Mouse (Mus musculus) forebrain, embryonic 16.5 days (tissue): ENCODE measurements around the gene Ctrc. TPM values are rescaled to one million over a fixed set of nuclear protein-coding genes. Genes with fewer than 3 reads are reported as not detected.

Experiments
- ATAC-seq: fragments of 200-750 bp; cut with Nextera tagmentation; 2 replicates; pipeline ENCODE4 v1.8.0; 2017; ENCODE audit warnings: mild to moderate bottlenecking, moderate library complexity
- H3K27ac ChIP-seq: fragments of 300-500 bp; sonication (generic); 2 replicates; pipeline ENCODE4 v1.5.1; 2014; ENCODE audit warnings: low read length, control low read depth
- H3K27me3 ChIP-seq: fragments of 300-500 bp; sonication (generic); replicated peaks from 2 replicates; pipeline ENCODE4 v1.6.1; 2014; ENCODE audit warnings: low read length; ENCODE audit not compliant: control insufficient read depth, insufficient read depth
- H3K36me3 ChIP-seq: fragments of 300-500 bp; sonication (generic); 2 replicates; pipeline ENCODE4 v1.6.1; 2014; ENCODE audit not compliant: control insufficient read depth, insufficient read depth
- H3K4me1 ChIP-seq: fragments of 300-500 bp; sonication (generic); replicated peaks from 2 replicates; pipeline ENCODE4 v1.6.1; 2014; ENCODE audit warnings: low read length; ENCODE audit not compliant: control insufficient read depth, insufficient read depth
- H3K4me2 ChIP-seq: fragments of 300-500 bp; sonication (generic); 2 replicates; pipeline ENCODE4 v1.6.1; 2014; ENCODE audit warnings: mild to moderate bottlenecking, low read length, control low read depth
- H3K4me3 ChIP-seq: fragments of 300-500 bp; sonication (generic); replicated peaks from 2 replicates; pipeline ENCODE4 v1.5.1; 2014; ENCODE audit warnings: mild to moderate bottlenecking, low read length, control low read depth
- H3K9ac ChIP-seq: fragments of 300-500 bp; sonication (generic); replicated peaks from 2 replicates; pipeline ENCODE4 v1.6.1; 2014; ENCODE audit warnings: low read depth, low read length, control low read depth
- H3K9me3 ChIP-seq: fragments of 300-500 bp; sonication (generic); 2 replicates; pipeline ENCODE4 v1.6.1; 2016; ENCODE audit warnings: low read length; ENCODE audit not compliant: control insufficient read depth
- WGBS: fragments of 180-500 bp; shearing (Covaris S2); extraction: QIAGEN DNeasy Blood & Tissue Kit; methylation state at CpG from one replicate; pipeline ENCODE4 v1.1.7; 2014; 5-methylcytosine and 5-hydroxymethylcytosine counted together
- polyA plus RNA-seq: library from polyadenylated mRNA; unstranded; fragments of >200 nt; fragmentation: Nextera tagmentation; extraction: Ambion mirVana; gene quantifications from 2 replicates; pipeline ENCODE4 v1.2.1, GENCODE M21; 2015

The Ctrc gene
- polyA plus RNA-seq, 1 experiment from 2014 or later = not detected

DNA sequence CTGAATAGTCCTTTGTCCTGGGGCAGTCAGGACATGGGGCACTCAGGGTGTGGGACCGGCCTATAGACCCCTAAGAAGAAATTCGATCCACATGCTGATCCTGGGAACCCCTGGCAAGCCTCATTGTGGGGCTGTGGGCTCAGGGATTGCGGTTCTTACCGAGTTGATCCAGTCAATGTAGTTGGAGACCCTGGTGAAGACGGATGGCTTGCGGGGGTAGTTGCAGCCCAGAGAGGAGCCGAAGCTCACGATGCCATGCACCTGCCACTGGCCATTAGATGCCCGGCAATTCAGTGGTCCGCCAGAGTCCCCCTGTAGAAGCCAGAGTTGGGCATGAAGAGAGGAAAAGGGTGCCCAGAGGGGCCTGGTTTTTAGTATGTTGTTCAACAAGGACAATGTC, 28.5 kb downstream of the Ctrc start:
- Histone ChIP-seq H3K4me3 (no peak overlapping the region), H3K4me1 (no peaks in the 10 kb centered on the region), H3K9me3 (no peaks in the 10 kb centered on the region), H3K27me3 (no peaks in the 10 kb centered on the region), H3K36me3 (no peaks in the 10 kb centered on the region), H3K27ac (no peak overlapping the region), H3K9ac (no peak overlapping the region), H3K4me2 (no peak overlapping the region)
- 52% methylated on average over 10 of the region's 10 CpGs for WGBS
- ATAC-seq = no peak

GRCm38 (mm10) chr4:141816776-141817655, 29.1 kb downstream of the Ctrc start:
- Histone ChIP-seq H3K9me3 (no peaks in the 10 kb centered on the region), H3K4me3 (no peak overlapping the region), H3K9ac (no peak overlapping the region), H3K36me3 (no peaks in the 10 kb centered on the region), H3K27me3 (no peaks in the 10 kb centered on the region), H3K4me1 (no peaks in the 10 kb centered on the region), H3K4me2 (no peak overlapping the region), H3K27ac (no peak overlapping the region)
- 54% methylated on average over 14 of the region's 14 CpGs for WGBS
- no peak for ATAC-seq

- H3K27me3 ChIP-seq = no peaks in the 10 kb centered on the region
- no peaks in the 10 kb centered on the region for H3K4me1 ChIP-seq
- no peaks in the 10 kb centered on the region for H3K9me3 ChIP-seq
- H3K4me2 ChIP-seq = no peak overlapping the region
- no peak overlapping the region for H3K27ac ChIP-seq
- no peaks in the 10 kb centered on the region for H3K36me3 ChIP-seq
- H3K4me3 ChIP-seq = no peak overlapping the region
- no peak for ATAC-seq
- WGBS = 91% methylated on average over 7 of the region's 7 CpGs
- no peak overlapping the region for H3K9ac ChIP-seq
These were observed 29.9 kb downstream of the Ctrc start for GRCm38 (mm10) chr4:141816267-141816666.

DNA sequence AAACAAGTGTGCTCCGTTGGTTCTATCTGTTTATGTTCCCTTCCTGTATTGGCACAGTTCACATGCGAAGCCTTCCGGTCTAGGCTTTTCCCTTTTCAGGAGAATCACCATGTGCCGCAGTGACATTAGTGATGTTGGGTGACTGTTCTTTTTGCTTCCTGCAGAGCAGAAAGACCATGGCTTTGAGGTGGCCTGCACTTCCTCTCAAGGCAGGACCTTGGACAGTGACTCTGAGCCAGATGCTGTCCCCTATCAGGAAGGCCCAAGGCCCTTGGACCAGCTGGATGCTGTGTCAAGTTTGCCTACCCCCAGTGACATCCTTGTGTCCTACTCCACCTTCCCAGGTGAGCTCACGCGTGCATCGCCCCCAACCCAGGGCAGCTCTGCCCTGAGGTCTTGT, 34.8 kb downstream of the Ctrc start:
- Histone ChIP-seq H3K9me3 (no peaks in the 10 kb centered on the region), H3K4me3 (no peak overlapping the region), H3K36me3 (peaks cover 11% of the 10 kb centered on the region; the same call in 1 of the 2 replicates), H3K27ac (no peak overlapping the region), H3K4me2 (no peak overlapping the region), H3K27me3 (no peaks in the 10 kb centered on the region), H3K9ac (no peak overlapping the region), H3K4me1 (no peaks in the 10 kb centered on the region)
- 97% methylated on average over 7 of the region's 7 CpGs for WGBS
- ATAC-seq = no peak

DNA sequence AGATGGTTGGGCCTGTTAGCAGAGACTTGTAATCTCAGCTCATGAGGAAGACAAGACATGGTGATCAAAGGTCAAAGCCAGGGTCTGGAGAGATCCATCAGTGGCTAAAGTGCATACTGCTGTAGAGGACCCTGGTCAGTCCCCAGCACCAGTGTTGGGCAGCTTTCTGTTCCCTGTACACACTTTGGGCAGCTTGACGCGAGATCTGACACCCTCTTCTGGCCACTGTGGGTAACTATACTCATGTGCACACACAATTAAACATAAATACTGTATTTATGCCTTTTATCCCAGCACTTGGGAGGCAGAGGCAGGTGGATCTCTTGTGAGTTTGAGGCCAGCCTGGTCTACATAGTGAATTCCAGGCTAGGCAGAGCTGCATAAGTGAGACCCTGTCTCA, 35.2 kb downstream of the Ctrc start:
- Histone ChIP-seq H3K36me3 (peaks cover 11% of the 10 kb centered on the region; the same call in 1 of the 2 replicates), H3K4me3 (no peak overlapping the region), H3K4me1 (no peaks in the 10 kb centered on the region), H3K9ac (no peak overlapping the region), H3K9me3 (no peaks in the 10 kb centered on the region), H3K27me3 (no peaks in the 10 kb centered on the region), H3K4me2 (no peak overlapping the region), H3K27ac (no peak overlapping the region)
- WGBS = 98% methylated on average over 2 of the region's 2 CpGs
- no peak for ATAC-seq

DNA sequence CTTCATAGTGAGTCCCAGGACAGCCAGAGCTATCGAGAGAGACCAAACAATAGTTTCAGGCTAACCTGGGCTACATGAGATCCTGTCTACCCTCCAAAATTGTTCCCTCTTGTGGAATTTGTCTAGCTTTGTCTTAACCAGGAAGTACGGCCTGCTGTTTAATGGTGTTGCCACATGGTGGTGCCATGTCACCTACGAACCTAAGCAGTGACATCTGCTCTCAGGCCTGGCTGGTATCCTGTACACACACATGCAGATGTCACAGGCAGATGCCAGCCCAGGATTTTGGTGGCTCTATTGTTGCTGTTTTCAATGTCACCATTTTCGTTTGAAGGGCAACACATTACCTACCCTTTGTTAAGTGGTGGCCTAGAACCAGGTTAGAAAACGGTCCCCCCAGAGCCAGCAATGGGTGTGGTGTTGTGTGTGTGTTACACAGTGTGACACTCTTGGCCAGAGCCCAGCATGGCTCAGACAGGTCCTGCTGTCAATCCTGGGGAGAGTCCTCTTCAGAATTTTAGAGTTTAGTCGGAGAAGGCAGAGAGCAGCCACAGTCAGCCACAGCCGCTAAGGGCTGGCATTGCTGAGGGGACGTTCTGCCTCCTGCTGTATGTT, 36.2 kb downstream of the Ctrc start:
- ATAC-seq = no peak
- Histone ChIP-seq H3K4me1 (no peaks in the 10 kb centered on the region), H3K27ac (no peak overlapping the region)

DNA sequence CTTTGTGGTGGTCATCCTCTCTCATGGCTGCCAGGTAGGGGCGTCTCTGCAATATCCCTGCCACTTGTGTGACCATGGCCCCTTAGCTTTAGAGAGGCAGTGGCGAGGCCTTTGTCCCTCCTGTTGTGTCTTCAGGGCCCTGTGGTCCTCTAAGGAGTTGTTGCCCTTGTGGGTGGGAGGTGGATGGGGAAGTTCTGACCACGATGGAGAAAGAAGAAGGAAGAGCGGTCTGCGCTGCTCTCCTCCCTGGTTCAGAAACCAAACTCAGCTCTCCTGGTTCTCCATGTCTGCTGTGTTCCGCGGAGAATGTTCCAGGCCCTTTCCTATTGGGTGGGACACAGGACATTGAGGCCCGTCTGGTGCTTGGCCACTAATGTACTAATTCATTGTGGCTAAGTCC, 40.3 kb downstream of the Ctrc start:
- Histone ChIP-seq H3K4me3 (no peak overlapping the region), H3K27ac (no peak overlapping the region), H3K9me3 (no peaks in the 10 kb centered on the region), H3K4me2 (no peak overlapping the region), H3K27me3 (no peaks in the 10 kb centered on the region), H3K9ac (no peak overlapping the region), H3K4me1 (no peaks in the 10 kb centered on the region), H3K36me3 (peaks cover 17% of the 10 kb centered on the region)
- 95% methylated on average over 8 of the region's 8 CpGs for WGBS
- ATAC-seq = no peak

More for the DNA sequence above, 36.2 kb downstream of the Ctrc start:
- H3K4me3 ChIP-seq = no peak overlapping the region
- H3K4me2 ChIP-seq = no peak overlapping the region
- whole genome bisulfite sequencing = 72% methylated on average over 8 of the region's 8 CpGs
- H3K9me3 ChIP-seq = no peaks in the 10 kb centered on the region
- no peaks in the 10 kb centered on the region for H3K27me3 ChIP-seq
- H3K36me3 ChIP-seq = peaks cover 16% of the 10 kb centered on the region; the same call in 1 of the 2 replicates
- no peak overlapping the region for H3K9ac ChIP-seq

GRCm38 (mm10) chr4:141804105-141804504, 42.1 kb downstream of the Ctrc start:
- no peak for ATAC-seq
- H3K4me3 ChIP-seq = no peak overlapping the region

DNA sequence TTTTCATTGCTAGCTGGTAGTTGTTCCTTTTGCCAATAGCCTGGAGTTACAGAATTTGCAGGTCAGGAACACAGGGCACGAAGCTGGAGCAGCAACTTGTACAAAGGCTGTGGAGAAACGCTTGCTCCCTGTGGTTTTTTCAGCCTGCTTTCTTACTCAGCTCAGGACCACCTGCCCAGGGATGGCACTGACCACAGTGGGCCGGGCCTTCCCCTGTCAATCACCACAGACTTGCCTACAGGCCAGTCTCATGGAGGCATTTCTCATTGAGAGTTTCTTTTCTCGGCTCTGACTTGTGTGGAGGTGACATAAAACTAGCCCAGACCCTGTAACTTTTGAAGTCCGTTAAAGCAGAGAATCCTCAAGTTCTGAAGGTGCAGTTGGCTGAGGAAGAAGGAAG, 48.6 kb downstream of the Ctrc start:
- Histone ChIP-seq H3K4me3 (no peak overlapping the region), H3K9me3 (no peaks in the 10 kb centered on the region), H3K9ac (no peak overlapping the region), H3K4me2 (no peak overlapping the region), H3K36me3 (no peaks in the 10 kb centered on the region), H3K27ac (no peak overlapping the region), H3K27me3 (no peaks in the 10 kb centered on the region), H3K4me1 (peaks cover 9% of the 10 kb centered on the region)
- WGBS = 92% methylated on average over 5 of the region's 5 CpGs
- ATAC-seq = no peak

More at GRCm38 (mm10) chr4:141804105-141804504, 42.1 kb downstream of the Ctrc start:
- Histone ChIP-seq H3K4me1 (no peaks in the 10 kb centered on the region), H3K9ac (no peak overlapping the region), H3K36me3 (peaks cover 12% of the 10 kb centered on the region), H3K4me2 (no peak overlapping the region), H3K9me3 (no peaks in the 10 kb centered on the region), H3K27me3 (no peaks in the 10 kb centered on the region), H3K27ac (no peak overlapping the region)
- 83% methylated on average over 4 of the region's 4 CpGs for WGBS
